Mouse (Mus musculus) stomach, postnatal 0 days (tissue): ENCODE data around the gene E130311K13Rik. TPM values are rescaled to one million over a fixed set of nuclear protein-coding genes. Genes with fewer than 3 reads are reported as not detected.

Source experiments
- ATAC-seq: fragments of 200-750 bp; cut with Nextera tagmentation; 2 replicates; pipeline ENCODE4 v1.8.0; 2017; ENCODE audit not compliant: low FRiP score, low TSS enrichment
- DNase-seq: peaks from one replicate; pipeline ENCODE4 v3.0.0-alpha.2; 2016; ENCODE audit warnings: low spot score
- H3K27ac ChIP-seq: fragments of 300-500 bp; sonication (generic); replicated peaks from 2 replicates; pipeline ENCODE4 v1.5.1; 2014; ENCODE audit warnings: mild to moderate bottlenecking, control low read depth
- H3K27me3 ChIP-seq: fragments of 300-500 bp; sonication (generic); 2 replicates; pipeline ENCODE4 v1.6.1; 2014; ENCODE audit warnings: low read length; ENCODE audit not compliant: control insufficient read depth, insufficient read depth
- H3K36me3 ChIP-seq: fragments of 300-500 bp; sonication (generic); 2 replicates; pipeline ENCODE4 v1.6.1; 2014; ENCODE audit warnings: low read length, mixed read lengths; ENCODE audit not compliant: control insufficient read depth, insufficient read depth
- H3K4me1 ChIP-seq: fragments of 300-500 bp; sonication (generic); replicated peaks from 2 replicates; pipeline ENCODE4 v1.6.1; 2014; ENCODE audit warnings: antibody characterized with exemption; ENCODE audit not compliant: control insufficient read depth, insufficient read depth
- H3K4me2 ChIP-seq: fragments of 300-500 bp; sonication (generic); replicated peaks from 2 replicates; pipeline ENCODE4 v1.6.1; 2014; ENCODE audit warnings: low read depth, mild to moderate bottlenecking, control low read depth, moderate library complexity
- H3K4me3 ChIP-seq: fragments of 300-500 bp; sonication (generic); 2 replicates; pipeline ENCODE4 v1.5.1; 2014; ENCODE audit warnings: low read depth, low read length, control low read depth
- H3K9ac ChIP-seq: fragments of 300-500 bp; sonication (generic); 2 replicates; pipeline ENCODE4 v1.6.1; 2014; ENCODE audit warnings: mild to moderate bottlenecking, low read length, control low read depth, mixed read lengths
- H3K9me3 ChIP-seq: fragments of 300-500 bp; sonication (generic); 2 replicates; pipeline ENCODE4 v1.6.1; 2016; ENCODE audit warnings: low read length; ENCODE audit not compliant: control insufficient read depth
- CTCF ChIP-seq: IDR thresholded peaks from 2 replicates; pipeline ENCODE4 v1.5.1; 2016; ENCODE audit warnings: antibody characterized with exemption, low read depth, mild to moderate bottlenecking, moderate library complexity
- EP300 ChIP-seq: optimal IDR thresholded peaks from 2 replicates; pipeline ENCODE3; 2016; ENCODE audit warnings: antibody characterized with exemption
- WGBS: fragments of 180-500 bp; shearing (Covaris S2); extraction: QIAGEN DNeasy Blood & Tissue Kit; methylation state at CpG from one replicate; pipeline ENCODE4 v1.1.7; 2014; 5-methylcytosine and 5-hydroxymethylcytosine counted together
- polyA plus RNA-seq: library from polyadenylated mRNA; unstranded; fragments of >200 nt; fragmentation: Nextera tagmentation; extraction: Ambion mirVana; gene quantifications from 2 replicates; pipeline ENCODE4 v1.2.1, GENCODE M21; 2015

The E130311K13Rik gene
- polyA plus RNA-seq, 1 experiment from 2014 or later, result 6.9 TPM

DNA sequence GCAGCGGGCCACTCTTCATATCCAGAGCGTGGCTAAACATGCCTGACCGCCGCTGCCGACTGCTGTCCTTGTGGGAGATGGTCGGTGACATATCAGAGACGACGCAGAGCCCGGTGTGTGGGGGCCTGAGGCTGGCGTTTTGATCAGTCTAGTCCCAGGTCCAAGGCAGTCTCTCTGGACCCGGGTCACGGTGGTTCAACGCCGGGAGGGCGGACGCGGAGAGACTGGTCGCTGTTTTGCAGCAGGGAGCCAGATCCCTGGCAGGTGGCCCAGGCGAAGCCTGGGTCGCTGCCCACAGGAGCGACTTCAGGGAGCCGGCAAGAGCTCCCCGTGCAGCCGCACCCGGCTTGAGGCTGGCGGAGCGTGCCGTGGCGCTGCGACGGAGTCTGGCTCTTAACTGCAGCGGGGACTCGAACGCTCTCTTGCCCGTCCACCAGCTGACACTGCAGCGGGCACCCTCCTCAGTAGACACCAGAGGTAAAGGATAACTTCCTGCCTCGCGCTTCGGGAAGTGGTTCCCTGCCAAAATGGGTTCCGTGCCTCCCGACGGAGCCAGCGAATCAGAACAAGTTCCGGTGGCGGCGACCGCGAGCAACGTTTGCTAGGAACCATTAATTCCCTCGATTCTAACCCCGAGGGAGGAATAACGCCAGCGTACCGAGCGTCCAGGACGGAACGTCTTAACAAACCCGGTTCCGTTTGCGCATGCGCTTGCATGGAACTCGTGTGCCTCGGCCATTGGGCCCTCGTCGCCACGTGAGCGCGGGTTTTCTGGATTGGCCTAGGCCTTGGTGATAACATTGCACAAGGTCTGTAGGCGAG is 35.0 kb upstream of the E130311K13Rik start, which contains the start of gene Slc33a1:
Slc33a1 (minus strand) TSS at position 669 of the 822 bp plus-strand sequence.
- Histone ChIP-seq H3K9me3 (no peaks in the 10 kb centered on the region), H3K27me3 (no peaks in the 10 kb centered on the region), H3K4me3 (peak within 1 kb of the TSS; percentile 86), H3K4me2 (peak within 1 kb of the TSS; percentile 85), H3K9ac (peak within 1 kb of the TSS; percentile 91), H3K4me1 (no peaks in the 10 kb centered on the region), H3K36me3 (no peaks in the 10 kb centered on the region), H3K27ac (peak within 1 kb of the TSS; percentile 95)
- peak; percentile 23; the same call in 1 of the 2 replicates for TF ChIP-seq CTCF
- TF ChIP-seq EP300, result no peak
- WGBS, result under 1% methylated on average over 68 of the region's 69 CpGs
- peak; percentile 99 for DNase-seq
- peak; percentile 98 for ATAC-seq

DNA sequence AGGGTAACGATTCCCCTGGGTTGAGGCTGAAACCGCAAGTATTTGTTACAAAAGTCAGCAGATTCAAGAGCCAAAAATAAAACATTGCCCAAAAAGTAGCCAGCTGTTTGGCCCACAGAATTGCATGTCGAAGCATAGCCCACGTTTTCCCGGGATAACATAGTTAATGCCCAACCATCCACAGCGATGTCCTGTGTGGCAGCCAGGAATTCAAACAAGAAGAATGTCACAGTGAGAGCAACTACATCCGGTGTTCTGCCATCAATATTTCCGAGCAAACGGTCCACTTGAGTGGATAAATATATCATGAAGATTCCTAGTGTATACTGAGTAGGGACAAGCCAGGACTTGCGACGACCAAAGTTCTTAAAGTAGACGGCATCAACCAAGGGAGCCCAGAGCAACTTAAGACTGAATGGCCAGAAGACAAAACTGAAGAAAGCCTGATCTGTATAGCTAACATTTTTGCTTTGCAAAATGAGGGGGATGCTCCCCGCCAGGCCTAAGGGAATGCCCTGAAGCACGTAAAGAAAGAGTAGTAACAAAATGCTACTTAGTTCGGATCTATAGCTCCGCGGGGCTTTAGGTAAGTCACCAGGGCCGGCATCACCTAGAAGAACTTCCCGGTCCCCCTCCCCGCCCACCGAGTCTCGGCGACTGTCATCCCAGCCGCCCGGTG is 34.3 kb upstream of the E130311K13Rik start:
- peak overlapping the region; percentile 95 for H3K27ac ChIP-seq
- TF ChIP-seq CTCF (no peak), EP300 (no peak)
- DNase-seq (no peak), ATAC-seq (no peak)
- H3K9me3 ChIP-seq, result no peaks in the 10 kb centered on the region
- 2% methylated on average over 25 of the region's 25 CpGs for WGBS
- peak overlapping the region; percentile 91 for H3K9ac ChIP-seq
- peak overlapping the region; percentile 86 for H3K4me3 ChIP-seq
- H3K4me2 ChIP-seq, result peak overlapping the region; percentile 85
- no peaks in the 10 kb centered on the region for H3K27me3 ChIP-seq
- no peaks in the 10 kb centered on the region for H3K4me1 ChIP-seq
- no peaks in the 10 kb centered on the region for H3K36me3 ChIP-seq

DNA sequence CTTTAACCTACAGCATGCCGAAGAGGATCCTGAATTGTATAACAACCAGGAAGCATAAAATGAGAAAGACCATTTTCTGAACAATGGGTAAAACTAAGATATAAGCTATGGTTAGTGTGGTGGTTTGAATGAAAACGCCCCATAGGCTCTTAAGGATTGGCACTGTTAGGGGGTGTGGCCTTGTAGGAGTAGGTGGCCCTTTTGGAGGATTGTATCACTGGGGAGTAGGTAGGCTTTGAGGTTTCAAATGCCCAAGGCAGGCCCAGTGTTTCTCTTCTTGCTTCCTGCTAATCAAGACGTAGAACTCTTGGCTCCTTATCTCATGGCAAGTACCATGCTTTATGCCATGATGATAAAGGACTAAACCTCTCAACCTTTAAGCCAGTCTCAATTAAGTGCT is 20.6 kb upstream of the E130311K13Rik start:
- Histone ChIP-seq H3K4me3 (no peak overlapping the region), H3K9ac (no peak overlapping the region), H3K4me1 (no peaks in the 10 kb centered on the region), H3K27ac (no peak overlapping the region), H3K36me3 (0 out of 2 replicates have a peak, but pooled peaks cover 2% of the 10 kb centered on the region), H3K9me3 (no peaks in the 10 kb centered on the region), H3K4me2 (no peak overlapping the region), H3K27me3 (no peaks in the 10 kb centered on the region)
- ATAC-seq, result no peak
- no peak for DNase-seq
- WGBS, result 68% methylated on average over 3 of the region's 3 CpGs
- no peak for TF ChIP-seq CTCF
- no peak for TF ChIP-seq EP300

DNA sequence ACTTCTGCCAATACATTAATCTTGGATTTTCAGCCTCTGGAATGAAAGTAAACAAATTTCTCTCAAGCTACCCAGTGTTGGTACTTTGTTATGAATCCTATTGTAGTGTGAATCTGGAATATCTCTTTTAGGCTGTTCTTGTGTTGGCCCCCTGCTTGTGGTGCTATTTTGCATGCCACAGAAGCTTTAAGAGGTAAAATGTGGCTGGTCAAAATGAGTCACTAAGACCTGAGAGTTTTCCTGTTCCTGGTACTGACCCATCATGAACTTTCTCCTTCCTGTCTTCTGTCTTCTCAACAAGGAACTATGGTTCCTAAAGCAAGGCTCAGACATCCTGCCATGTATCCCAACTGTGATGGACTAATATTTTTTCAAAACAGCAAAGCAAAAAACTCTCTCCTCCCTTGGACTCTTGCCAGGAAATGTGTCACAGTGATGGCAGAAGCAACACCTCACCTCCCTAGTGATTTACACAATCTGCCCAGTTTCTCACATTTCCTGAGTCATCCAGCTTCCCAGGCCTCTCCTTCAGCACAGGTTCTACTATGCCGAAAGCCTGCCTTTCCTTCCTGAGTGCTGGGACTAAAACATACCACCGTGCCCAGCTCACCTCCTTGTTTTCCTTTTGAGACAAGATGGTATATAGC is 12.1 kb upstream of the E130311K13Rik start:
- H3K9me3 ChIP-seq, result no peaks in the 10 kb centered on the region
- TF ChIP-seq CTCF (no peak), EP300 (no peak)
- H3K9ac ChIP-seq, result no peak overlapping the region
- WGBS, result 73% methylated on average over 2 of the region's 2 CpGs
- no peak overlapping the region for H3K4me3 ChIP-seq
- no peaks in the 10 kb centered on the region for H3K27me3 ChIP-seq
- ATAC-seq (peak; percentile 87), DNase-seq (peak; percentile 23)
- peaks cover 4% of the 10 kb centered on the region; the same call in 1 of the 2 replicates for H3K36me3 ChIP-seq
- H3K4me1 ChIP-seq, result no peaks in the 10 kb centered on the region
- 0 out of 2 replicates have a peak overlapping the region, but pooled peaks have one; percentile 18 for H3K27ac ChIP-seq
- H3K4me2 ChIP-seq, result no peak overlapping the region

DNA sequence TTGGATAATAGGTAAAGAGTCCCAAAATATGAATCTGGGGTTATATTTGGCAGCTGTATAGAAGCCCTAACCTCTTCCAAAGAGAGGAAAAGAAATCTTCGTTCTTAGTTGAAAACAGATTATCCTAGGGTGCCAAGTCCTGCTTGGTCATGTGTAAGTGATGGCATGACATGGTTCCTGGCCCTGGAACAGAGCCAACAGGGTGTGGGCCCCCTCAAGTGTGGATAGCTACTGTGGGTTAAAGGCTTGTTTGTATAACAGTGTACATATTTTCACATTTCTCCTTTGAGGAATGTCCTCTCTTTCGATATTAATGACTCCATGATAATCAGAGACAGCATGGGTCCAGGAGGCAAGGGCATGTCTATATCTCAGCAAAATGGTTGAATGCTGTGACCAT is 9.7 kb upstream of the E130311K13Rik start:
- Histone ChIP-seq H3K4me2 (no peak overlapping the region), H3K9me3 (no peaks in the 10 kb centered on the region), H3K27me3 (no peaks in the 10 kb centered on the region), H3K36me3 (peaks cover 2% of the 10 kb centered on the region; the same call in 1 of the 2 replicates), H3K4me3 (no peak overlapping the region), H3K27ac (no peak overlapping the region), H3K9ac (no peak overlapping the region), H3K4me1 (no peaks in the 10 kb centered on the region)
- ATAC-seq, result peak; percentile 75
- peak; percentile 62 for DNase-seq
- TF ChIP-seq CTCF, result no peak
- no peak for TF ChIP-seq EP300
- WGBS, result 70% methylated on average over 2 of the region's 2 CpGs
